Mouse (Mus musculus) thymus, postnatal 25 days (tissue): Measurements from ENCODE around the gene Lgals7.

ENCODE experiments used
- DNase-seq: peaks from one replicate; pipeline ENCODE4 v3.0.0; 2022

Gene Lgals7

DNA sequence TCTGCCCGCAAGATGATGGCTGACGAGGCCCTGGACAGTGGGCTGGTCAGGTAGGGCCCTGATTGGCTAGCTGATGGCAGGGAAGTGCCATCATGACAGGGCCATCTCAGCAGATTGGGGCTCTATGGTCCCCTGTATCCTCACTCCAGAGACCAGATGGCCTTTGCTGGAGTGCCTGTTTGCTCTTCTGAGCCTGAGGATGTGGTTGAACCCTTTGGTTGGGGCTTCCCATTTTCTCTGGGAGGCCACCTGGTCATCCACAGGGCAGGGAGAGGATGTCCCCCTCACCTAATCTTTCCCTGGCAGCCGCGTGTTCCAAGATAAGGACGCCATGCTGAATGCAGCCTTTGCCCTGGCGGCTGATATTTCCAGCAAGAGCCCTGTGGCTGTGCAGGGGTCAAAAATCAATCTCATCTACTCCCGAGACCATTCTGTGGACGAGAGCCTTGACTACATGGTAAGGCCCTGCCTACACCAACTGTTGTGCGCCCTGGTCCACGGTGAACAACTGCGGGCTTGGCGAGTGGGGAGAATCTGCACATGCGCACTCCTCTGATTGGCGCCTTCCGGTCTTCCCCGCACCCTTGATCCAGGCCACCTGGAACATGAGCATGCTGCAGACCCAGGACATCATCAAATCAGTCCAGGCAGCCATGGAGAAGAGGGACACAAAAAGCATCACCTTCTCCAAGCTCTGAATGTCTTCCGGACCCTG lies 32.1 kb upstream of the Lgals7 start:
- no peak for DNase-seq

DNA sequence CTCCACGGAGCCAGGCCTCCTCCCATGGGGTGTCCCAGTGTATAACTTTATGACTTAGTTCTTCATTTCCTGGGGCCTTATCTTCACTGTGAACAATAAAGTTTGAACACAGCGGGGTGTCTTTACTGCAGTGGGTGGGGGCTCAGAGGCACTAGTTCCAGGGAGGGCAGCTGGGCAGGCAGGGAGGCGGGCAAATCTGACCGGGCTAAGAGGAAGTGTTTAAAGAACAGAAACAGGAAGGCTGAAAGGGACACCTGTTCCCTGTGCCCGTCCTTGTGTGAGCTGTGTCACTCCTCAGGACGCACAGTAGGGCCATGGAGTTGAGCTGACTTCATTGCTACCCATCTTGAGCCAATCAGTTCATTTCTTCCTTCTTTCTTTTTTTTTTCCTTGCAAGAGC lies 31.5 kb upstream of the Lgals7 start:
- DNase-seq: no peak

DNA sequence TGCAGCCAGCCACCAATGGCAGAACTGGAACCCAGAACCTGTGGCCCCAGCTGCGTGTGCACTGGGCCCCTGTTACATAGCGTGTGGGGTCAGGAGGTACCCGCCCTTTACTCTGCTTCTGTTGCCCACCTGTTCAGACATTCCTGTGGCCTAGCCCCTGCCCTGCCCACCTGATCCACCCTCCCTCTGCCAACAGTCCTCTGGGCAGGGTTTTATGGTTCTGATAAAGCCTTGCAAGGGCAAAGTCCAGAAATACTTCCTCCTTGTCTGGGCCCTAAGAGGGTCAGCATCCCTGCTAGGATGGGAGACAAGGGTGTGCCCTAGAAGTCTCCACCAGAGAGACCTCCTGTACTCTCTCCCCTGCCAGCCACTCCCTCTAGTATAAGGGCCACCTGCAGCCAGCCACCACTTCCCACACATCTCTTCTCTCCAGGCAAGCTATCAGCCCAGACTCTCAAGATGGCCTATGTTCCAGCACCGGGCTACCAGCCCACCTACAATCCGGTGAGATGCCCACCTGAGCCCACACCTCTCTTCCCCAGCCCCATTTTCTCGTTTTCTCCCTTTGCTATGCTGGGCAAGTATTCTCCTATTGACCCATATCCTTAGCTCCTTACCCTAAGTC lies 29.8 kb upstream of the Lgals7 start, which contains the start of gene Lgals4:
Gene Lgals4, plus strand, starts transcription at position 132 of the 625 bp plus-strand sequence.
- no peak for DNase-seq

DNA sequence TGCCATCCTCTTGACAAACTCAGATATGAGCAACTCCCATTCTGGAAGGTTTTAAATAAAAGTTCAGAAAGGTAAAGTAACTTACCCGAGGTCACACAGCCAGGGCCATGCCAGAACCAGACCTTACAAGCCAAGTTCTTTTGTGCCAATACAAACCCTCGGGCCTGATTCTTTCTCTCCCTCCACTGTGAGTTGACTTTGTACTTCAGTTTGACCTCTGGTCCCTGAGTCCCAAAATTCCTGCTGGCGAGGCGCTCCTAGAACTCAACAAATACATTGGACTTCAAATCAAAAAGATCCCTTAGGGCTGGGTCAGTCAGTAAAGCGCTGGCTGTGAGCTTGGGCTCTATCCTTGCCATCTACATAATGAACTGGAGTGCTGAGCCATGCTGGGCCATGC lies 26.7 kb upstream of the Lgals7 start:
- no peak for DNase-seq

DNA sequence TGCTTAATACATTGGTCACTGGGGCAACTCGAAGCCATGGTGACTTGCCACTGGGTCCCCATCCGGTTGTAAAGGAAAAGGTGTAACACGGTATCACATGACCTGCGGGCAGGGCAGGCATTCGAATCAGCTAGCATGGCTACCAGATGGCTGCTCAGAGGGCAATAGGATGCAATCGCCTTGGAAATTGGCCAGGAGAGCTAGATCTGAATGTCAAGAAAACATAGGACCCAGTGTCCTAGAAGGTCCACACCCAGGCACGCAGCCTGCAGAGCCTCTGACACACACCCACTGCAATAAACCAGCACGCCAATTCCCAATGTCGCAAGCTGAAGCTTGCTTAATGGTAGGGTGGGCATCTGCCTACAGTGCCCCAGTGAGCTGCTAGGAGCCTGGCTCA lies 25.3 kb upstream of the Lgals7 start:
- no peak for DNase-seq

DNA sequence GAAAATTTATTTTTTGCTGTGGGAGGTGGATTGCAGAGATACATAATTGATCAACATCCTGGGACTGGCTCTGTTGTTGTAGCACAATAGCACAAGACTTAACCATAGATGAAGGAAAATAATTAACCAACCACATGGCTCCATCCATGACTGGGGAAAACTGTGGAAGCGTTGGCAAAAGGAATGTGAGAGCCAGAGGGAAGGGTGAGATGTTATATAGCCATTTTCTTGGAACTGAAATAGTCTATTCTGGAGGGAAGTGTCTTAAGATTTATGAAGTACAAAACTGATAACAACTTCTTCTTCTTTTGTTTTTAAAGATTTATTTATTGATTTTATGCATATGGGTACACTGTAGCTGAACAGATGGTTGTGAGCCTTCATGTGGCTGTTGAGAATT lies 16.4 kb upstream of the Lgals7 start:
- DNase-seq: no peak

DNA sequence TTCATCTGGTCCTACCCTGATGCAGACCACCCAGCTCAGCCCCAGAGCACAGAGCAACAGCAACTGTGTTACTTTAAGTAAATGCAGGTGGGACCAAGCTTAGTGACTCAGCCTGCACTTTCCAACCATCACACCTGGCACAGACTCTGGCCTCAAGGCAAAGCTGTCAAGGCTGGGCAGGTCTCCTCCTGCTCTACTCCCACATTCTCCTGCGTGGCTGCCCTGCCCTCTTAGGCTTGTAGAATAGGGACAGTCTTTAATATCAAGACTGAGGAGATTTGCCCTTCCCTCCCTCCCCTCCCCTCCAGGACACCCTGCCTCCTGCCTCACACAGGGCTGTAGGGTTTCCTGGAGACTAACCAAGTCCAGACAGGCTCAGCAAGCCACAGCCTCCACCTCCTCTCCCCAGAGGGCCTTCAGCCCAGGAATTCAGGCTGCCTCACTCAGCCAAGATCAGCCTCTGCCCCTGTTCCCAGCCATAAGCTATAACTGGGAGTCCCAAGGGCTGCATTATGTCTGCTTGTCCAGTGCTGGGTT lies 13.9 kb upstream of the Lgals7 start:
- no peak for DNase-seq

DNA sequence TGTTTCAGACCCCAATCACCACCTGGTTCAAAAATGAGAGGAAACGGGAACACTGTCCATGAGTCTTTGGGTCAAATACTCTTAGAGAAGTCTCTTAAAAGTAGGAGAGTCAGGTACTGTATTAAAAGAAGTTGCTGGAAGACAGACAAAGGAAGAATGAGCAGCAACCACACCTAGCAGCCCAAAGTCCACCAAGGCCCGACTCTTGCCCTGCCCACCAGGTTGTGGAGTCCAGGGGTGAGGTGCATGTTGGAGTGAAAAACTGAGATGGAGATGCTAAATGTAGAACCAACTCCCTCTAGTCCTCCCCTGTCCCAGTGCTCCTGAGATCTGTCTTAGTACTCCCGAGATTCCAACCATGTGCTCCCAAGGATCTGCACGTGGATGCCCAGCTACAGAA lies 13.0 kb upstream of the Lgals7 start:
- no peak for DNase-seq

DNA sequence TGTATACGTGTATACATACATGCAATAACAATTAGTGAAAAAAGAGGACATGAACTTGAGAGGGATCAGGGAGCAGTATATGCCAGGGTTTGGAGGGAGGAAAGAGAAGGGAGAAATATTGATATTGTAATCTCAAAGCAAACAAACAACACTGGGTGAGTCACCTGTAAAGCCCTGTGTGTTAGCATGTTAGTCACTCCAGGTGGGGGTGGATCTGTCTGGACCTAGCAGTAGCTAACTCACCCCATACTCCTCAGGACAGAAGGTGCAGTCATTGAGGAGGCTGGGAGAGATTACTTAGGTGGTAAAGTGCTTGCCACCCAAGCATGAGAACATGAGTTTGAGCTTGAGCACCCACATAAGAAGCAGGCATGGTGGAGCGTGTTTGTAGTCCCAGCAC lies 3.7 kb upstream of the Lgals7 start:
- no peak for DNase-seq

DNA sequence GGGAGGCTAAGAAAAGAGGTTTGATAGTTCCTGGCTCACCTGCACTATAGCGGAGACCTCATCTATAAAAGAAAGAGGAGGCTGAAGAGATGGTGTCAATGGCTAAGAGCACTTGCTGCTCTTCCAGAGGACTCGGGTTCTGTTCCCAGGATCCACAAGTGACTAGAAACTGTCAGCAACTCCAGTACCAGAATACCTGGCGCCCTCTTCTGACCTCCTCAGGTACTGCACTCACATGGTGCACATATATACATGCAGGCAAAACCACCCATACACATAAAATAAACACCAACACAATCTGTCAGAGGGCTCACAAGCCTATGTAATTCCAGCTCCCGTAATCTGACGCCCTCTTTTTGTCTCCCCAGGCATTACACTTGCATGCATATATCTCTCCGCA lies 2.8 kb upstream of the Lgals7 start:
- no peak for DNase-seq

DNA sequence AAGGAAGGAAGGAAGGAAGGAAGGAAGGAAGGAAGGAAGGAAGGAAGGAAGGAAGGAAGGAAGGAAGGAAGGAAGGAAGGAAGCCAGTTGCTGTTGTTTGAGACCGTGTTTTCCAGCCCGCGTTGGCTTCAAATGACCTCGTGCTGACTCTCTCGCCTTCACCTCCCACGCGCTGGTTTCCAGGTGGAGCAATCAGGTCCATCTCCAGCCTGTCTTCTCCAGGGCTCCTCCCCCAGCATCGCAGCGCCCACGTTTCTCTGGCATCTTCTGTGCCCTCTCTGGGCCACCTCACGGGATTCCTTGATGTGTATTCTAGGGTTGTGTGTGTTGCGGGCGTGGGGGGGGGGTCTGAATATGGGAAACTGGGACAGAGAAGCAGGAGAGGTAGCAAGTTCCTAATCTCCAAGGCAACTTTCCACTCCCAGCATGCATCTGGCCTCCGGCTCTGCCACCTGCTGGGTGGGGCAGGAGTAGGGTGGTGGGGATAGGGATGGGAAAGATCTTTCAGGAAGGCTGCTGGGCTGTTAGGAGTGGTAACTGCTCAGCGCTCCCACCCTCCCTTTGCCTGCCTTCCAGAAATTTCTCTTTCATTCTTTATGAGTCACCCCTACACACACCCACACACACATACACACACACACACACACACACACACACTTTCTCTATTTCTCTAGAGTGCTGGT lies 695 bp upstream of the Lgals7 start:
- DNase-seq: no peak

DNA sequence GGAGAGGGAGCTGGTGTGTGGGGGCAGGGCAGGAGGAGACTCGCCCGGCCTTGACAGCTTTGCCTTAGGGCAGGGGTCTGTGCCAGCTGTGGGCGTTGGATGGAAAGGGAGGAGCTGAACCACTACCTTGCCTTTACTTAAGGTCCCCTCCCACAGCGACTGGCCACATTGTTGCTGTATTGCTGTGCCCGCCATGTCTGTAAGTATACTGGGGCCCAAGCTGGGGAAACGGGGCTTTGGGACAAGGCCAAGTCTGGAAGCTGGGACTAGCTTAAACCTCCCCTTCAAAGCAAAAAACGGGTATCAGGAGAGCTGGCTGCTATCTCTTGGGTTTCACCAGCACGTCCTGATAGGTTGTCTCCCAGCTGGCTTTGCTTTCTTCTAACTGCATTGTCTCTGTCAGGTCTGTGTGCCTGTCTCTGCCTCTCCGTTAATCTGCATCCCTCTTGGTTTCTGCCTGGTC lies 666 bp downstream of the Lgals7 start:
- no peak for DNase-seq

DNA sequence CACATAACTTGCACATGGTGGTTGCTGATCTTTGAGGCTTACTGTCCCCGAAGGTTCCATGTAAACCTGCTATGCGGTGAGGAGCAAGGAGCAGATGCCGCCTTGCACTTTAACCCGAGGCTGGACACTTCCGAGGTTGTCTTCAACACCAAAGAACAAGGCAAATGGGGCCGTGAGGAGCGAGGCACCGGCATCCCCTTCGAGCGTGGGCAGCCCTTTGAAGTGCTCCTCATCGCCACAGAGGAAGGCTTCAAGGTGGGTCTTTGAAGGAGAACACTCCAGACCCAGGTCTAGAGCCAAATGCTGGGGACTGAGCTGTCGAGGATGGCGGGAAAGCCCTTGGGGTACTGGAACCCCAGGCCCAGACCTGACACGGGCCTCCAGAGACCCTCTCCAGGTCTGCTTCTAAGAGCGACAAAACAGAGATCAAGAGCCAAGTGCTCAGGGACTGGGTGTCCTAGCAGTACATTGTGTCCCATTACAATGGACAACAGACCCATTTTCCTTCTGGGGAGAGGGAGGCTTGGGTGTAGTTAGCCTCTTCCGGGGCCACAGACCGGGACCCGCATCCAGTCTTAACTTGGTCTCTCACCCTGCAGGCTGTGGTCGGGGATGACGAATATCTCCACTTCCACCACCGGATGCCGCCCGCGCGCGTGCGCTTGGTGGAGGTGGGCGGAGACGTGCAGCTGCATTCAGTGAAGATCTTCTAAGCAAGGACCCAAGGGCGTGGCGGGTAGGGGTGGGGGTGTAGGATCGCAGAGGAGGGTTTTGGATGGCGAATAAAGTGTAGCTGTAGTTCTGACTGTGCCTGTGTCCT lies 2.0 kb downstream of the Lgals7 start:
- peak; percentile 99 for DNase-seq

DNA sequence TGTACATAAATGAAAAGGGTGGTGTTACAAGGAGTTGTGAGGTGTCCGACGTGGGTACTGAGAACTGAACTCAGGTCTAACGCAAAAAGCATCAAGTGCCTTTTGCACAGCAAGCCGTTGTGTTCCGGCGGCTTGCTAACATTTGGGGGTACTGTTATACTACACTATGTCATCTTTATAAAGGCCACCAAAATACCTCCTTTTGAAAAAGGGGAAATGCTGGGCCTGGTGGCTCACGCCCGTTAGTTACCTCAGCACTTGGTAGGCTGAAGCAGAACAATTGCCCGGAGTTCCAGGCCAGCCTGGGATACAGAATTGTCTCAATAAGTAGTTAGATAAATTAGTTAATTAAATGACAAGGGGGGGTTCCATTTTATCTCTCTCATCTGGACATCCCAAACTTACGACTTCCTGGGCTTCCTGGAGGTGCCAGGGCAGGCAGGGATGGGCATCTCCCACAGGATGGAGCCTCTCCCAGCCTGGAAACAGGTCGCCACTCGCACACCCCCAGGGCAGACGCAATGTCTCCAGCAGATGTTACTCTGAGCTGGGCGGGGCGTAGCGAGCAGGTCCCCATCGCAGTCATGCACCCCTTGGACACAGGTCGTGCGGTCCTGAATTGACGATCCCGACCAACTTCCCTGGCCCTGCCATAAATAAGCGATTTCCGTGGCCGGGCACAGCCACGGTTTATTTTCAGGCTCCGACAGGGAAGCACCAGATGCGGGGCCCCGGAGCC lies 3.3 kb downstream of the Lgals7 start:
- DNase-seq: no peak

DNA sequence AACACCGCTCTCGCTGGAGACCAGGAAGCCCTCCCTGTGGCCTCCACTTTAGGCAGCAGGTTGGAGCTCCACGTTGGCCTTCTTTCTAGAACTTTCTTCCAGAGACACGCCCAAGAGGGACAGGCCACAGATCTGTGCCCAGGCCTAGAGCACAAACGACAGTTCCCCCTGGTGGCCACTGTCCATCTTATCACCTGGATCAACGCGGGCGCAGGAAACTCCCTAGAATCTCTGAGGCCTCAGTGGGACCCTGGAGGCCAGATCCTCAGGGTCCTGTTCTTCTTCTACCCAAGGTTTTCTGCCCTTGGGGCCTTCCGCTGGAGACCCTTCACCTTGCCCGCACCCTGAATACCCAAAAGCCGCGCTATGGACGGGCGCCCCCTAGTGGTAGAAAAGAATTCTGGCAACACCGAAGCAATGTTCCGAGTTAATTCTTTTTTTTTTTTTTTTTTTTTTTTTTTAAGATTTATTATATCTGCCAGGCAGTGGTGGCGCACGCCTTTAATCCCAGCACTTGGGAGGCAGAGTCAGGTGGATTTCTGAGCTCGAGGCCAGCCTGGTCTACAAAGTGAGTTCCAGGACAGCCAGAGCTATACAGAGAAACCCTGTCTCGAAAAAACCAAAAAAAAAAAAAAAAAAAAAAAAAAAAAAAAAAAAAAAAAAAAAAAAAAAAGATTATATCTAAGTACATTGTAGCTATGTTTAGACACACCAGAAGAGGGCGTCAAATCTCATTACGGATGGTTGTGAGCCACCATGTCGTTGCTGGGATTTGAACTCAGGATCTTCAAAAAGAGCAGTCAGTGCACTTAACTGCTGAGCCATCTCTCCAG lies 4.1 kb downstream of the Lgals7 start:
- peak; percentile 84 for DNase-seq

DNA sequence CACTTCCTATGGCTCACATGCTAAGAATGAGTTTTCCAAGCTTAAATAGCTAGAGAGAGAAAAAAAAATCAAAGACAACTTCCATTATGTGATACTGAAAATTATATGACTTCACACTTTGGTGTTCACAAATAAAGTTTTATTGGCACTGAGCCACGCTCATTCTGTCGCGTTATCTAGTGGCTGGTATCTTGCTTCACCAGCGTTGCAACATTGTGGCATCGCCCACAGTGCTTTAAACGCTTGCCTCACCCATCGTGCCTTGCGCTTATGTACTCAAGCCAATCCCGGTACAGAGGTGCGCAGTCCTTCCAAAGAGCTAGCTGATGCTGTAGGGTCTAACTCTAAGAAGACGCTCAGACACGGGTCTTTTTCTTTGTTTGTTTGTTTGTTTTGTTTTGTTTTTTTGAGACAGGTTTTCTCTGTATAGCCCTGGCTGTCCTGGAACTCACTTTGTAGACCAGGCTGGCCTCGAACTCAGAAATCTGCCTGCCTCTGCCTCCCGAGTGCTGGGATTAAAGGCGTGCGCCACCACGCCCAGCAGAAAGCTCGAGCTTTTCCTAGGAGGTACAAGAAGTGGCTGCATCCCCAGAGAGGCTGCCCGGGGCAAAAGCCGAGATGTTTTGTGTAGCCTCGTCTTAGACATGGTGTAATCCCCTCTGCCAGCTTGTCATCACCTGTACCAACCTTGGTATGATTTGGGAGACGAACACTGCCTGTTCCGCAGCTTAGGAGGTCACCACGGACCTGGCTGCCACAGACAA lies 7.4 kb downstream of the Lgals7 start:
- no peak for DNase-seq

DNA sequence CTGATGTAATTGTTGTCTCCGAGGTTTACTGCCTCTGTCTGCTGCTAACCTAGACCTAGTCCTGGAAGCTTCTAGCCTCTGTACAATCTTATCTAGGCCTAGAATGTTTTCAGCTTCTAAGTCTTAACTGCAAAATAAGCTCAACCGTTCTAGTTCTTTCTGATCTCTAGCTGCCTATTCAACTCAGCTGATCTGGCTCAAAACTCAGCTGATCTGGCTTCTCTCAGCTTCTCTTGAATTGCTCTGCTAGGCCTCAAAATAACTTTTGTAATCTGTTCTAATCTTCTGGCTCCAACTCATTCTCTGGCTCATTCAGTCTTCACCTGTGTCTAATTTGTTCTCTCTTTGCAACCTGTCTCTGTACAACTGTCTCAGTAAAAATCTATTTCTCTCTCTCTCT lies 10.9 kb downstream of the Lgals7 start:
- no peak for DNase-seq

DNA sequence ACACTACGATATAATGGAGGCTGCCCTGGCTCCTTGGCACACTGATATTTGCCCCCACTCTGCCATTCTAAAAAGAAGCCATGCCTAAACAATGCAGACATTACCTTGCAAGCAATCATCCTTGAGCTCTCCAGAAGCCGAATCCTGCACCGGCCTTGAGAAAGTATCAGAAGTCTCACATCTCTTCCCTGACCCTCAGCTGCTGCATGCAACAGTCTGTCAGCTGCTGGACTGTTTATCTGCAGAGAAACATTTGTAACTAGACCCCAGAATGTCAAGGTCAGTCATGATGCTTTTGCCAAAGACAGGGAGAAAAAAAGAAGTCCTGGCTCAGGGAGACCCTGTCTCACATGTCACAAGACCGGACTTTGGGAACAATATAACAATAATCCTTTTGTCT lies 12.4 kb downstream of the Lgals7 start:
- no peak for DNase-seq

DNA sequence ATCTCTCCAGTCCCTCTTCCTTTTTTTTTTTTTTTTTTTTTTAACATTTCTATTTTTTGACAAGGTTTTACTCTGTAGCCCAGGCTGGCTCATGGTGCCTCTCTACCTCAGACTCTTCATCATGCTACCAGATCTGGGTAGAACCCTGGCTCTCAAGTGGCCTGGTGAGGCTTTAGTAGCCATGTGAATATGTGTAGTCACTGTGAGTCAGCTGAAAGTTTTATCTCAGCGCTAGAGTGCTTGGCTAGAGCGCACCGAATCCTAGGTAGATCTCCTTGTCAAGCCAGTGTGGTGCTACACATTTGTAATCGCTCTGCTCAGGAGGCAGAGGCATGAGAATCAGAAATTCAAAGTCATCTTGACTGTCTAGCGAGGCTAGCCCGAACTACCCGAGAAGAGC lies 13.5 kb downstream of the Lgals7 start:
- DNase-seq: no peak

DNA sequence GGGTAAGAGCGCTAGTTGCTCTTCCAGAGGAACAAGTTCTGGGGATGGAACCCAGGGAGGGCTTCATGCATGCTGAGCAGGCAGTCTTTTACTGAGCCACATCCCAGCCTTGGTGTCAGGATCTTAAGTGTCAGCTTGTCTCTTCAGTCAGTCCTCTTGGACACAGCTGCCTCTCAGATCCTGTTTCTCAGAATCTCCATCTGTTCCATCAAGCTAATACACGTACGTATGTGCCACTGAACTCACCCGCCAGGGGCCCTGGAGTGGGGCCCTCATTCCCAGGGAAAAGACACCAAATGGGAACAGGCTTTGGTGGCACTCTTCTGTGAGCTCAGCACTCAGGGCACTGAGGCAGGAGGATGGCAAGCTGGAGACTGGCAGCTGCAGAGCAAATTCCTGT lies 14.2 kb downstream of the Lgals7 start:
- DNase-seq: no peak

DNA sequence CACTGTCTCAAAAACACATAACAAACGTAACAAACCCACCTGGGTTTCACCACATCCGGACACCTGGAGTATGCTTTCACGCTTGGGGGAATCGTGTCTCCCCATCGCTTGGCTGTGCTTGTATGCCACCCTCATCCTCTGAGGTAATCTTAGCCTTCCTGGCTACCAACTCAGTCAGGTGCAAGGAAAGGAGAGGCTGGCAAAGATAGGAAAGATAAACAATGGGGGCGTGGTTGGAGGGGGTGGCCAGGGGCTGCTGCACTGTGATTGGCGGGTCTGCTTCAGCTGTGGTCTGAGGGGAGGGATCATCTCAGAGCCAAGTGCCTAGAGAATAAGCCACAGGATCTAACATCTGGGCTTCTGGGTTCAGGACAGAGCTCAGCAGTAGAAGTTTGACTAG lies 16.0 kb downstream of the Lgals7 start:
- DNase-seq: peak; percentile 47
